Mouse (Mus musculus) layer of hippocampus, adult 11-12 months (tissue): ENCODE measurements at regions not wholly inside any gene's neighbourhood (a gene's known extent, or its start where the extent isn't known, plus 50 kb on each side); places are given as distances from the start of the nearest gene placed in this dataset.
"Not testable (repeated sequence)": the region's sequence is repeated elsewhere in the genome, so short reads cannot be mapped to it uniquely, and the experiment has no call there.

ENCODE experiments used
- DNase-seq: peaks from one replicate; pipeline ENCODE4 v3.0.0; 2022; ENCODE audit warnings: low spot score

GRCm38 (mm10) chr2:71597956-71598355 is 51.4 kb upstream of the Dlx2 start:
- no peak for DNase-seq

DNA sequence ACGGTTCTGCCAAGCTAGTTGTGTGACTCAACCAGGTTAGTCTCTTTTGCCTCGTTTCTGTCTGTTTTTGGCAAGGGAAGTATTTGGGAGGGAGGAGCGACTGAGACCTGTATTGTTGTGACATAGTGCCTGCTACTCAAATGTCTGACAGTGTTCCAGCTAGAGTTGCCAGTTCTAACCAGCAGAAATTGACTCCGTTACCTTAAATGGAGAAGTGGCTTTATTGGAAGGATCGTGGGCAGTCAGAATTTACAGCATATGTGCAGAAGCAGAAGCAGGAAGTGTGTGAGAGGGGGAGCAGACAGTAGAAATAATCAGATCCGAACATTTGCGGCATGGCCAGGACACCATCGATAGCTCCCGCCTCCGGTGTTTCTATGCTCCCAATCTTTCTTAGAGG is 51.8 kb upstream of the Dlx2 start:
- peak; percentile 52 for DNase-seq

GRCm38 (mm10) chr2:71598778-71599177 is 52.2 kb upstream of the Dlx2 start:
- peak; percentile 92 for DNase-seq

- no peak for DNase-seq
Measured at GRCm38 (mm10) chr2:71600213-71600612, 53.7 kb upstream of the Dlx2 start.

- no peak for DNase-seq
Measured at GRCm38 (mm10) chr2:71600999-71601398, 54.4 kb upstream of the Dlx2 start.

GRCm38 (mm10) chr2:71603796-71604195 is 57.2 kb upstream of the Dlx2 start:
- DNase-seq: not testable (repeated sequence)

GRCm38 (mm10) chr2:71605606-71606005 is 59.1 kb upstream of the Dlx2 start:
- no peak for DNase-seq

DNA sequence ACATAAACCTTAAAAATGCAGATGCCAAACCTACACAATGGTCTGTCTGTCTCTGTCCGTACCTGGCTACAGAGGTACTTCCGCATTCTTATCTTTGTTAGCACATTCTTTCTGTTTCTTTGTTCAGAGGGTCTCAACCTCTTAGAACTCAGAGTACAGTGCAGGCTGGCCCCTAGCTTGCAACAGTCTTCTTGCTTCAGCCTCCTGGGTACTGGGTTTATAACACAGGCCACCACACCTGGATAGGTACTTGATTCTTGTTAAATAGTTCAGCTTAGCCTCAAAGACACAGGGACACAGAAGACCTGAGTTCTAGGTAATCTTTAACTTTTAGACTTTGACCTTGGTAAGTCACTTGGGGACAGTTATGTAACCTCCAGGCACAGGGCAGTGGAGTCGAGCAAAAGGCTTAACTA is 60.5 kb upstream of the Dlx2 start:
- DNase-seq: no peak

DNA sequence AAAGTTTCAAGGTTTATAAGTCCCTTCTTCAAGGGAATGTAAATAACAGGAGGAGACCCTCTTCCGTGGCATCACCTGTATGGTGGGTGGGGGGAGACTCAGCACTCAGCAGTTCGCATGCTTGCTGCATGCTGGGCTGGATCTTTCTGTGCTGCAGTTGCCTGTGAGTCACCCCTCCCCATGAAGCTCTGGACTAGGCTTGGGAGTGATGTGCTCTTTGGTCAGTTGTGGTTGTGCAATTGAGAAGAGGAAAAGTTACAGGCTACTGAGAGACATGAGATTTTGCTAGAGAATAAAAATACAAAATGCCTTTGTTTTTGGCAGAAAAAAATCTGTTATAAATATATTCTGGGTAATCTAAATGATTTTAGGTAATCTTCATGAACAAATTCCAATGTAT is 66.7 kb upstream of the Dlx2 start:
- DNase-seq: no peak

DNA sequence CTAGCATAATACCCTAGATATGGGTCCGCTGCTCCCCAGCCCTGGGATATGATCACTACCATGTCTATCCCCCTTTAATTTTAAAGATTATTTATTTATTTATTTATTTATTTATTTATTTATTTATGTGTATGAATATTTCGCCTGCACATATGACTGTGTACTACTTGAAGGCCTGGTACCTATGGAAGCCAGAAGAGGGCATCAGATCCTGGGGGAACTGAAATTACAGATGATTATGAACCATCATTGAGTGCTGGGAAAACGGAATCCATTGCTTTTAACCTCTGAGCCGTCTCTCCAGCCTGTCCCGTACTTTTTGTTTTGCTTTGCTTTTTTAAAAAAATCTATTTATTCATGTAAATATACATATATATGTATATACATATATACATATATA is 70.0 kb upstream of the Dlx2 start:
- DNase-seq: no peak

DNA sequence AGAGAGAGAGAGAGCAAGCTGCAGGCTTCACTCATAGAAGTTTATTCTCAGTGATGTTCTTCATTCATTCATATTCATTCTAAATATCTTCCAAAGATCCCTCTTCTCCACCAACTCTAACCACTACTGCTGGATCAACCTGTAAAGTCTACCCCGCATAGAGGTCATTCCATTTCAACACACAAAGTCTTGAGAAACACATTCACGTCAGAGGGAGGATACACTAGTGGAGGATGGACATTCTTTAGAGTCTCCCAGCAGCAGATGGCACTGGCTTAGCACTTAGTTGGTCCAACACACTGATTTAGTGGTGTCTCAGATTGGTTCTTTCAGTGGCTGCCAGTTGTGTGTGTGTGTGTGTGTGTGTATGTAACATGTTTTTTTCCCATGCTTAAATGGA is 74.9 kb upstream of the Dlx2 start:
- no peak for DNase-seq

DNA sequence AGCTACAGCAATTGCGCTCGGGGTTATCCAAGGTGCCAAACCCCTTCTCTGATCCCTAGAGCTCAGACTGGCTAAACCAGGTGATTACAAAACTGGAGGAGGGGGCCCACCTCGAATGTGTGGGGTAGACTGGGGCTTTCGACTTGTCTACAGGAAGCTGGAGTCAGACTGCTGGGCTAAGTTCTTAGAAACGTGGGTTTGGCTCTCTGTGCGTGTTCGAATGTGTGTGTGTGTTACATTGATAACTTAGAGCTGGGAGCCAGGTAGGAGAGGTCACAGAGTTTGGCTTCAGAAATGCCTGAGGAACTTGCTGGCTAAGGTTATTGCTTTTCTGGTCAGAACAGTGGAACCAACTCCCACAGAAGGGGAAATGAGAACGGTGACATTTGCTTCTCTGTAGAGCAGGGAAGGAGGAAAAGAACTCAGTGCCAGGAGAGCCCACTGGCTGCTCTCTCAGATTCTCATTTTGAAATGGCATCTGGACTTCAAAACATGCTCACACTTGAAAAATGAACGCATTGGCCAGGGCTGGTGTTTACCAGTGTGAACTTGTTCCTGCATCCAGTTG is 76.1 kb upstream of the Dlx2 start:
- DNase-seq: no peak

GRCm38 (mm10) chr2:71623134-71623533 is 76.6 kb upstream of the Dlx2 start:
- no peak for DNase-seq

DNA sequence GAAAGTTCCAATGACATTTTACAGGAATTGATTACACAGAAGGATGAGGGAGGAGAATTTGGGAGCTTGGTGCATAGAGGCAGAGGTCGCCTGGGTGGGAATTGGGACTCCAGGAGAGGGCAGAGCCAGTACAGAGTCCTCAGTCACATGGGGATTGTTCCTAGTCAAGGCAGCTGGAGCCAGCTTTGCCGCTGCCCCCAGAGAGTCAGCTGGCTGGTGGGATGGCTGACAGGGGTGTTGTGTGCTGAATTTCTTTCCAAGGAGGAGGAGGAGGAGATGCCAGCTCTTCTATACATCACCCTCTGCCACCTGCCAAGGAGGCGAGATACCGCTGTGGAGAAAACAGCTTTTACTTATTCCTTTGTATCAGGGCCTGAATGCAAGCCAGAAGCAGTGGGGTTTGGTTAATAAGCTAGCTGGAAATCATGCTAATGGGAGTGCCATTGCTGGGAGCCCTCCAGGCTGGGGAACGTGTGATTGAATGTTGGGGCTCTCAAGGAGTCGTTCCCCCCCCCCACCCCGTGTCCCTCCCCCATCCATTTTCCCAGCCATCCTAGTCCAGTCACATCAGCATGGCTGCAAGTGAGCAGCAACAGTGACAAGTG is 78.8 kb upstream of the Dlx2 start:
- peak; percentile 22 for DNase-seq

GRCm38 (mm10) chr2:71626404-71626803 is 79.8 kb upstream of the Dlx2 start:
- no peak for DNase-seq

DNA sequence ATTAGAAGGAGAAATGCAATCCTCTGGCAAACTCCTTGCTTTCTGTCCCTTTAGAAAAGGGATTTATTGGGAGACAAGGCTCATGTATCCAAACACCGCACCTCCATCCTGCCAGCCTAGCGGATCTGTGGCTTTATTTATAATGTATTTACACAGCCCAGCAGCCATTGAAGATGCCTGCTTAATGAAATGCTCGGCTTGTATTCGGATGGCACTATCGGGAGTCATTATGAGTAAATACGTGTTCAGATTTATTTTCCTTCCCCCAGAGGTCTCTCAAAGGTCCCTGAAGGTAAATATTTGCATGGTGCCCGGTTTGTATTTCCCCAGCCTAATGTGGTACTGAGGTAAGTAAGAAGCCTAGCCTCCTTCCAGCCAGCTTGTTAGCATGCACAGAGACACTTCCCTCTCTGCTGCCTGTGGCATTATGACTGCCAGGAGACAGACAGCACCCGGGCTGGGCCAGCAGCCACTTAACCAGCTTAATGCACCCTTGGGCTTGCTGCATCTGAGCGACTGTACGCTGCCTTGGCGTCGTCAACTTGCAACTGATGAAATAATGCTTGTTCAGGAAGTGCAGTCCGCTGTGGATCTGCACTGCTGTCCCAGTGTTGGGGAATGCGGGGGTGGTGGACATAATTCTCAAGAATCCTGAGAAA is 80.7 kb upstream of the Dlx2 start:
- peak; percentile 45 for DNase-seq

- no peak for DNase-seq
Measured at GRCm38 (mm10) chr2:71628821-71629220, 82.3 kb upstream of the Dlx2 start.

- DNase-seq: peak; percentile 42
Measured at GRCm38 (mm10) chr2:71629301-71630142, 83.0 kb upstream of the Dlx2 start.

- DNase-seq: no peak
Measured at GRCm38 (mm10) chr2:71630143-71630463, 83.5 kb upstream of the Dlx2 start.

GRCm38 (mm10) chr2:71633471-71633870 is 86.9 kb upstream of the Dlx2 start:
- no peak for DNase-seq

- no peak for DNase-seq
Measured at GRCm38 (mm10) chr2:71634471-71634870, 87.9 kb upstream of the Dlx2 start.

DNA sequence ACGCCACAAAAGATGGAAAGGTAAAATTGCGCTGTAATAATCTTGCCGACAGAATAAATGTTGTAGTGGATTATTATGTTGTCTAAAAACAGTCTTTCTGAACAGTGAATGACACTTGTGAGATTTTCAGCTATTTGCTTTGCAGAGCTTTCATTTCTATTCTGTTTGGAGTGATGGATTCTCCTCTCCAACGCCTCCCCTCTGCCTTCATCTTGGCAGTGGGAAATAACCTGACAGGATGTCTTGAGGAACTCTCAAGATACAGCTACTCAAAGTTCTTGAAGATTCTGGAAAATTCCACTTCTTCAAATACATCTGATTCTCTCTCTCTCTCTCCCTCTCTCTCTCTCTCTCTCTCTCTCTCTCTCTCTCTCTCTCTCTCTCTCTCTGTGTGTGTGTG is 89.6 kb upstream of the Dlx2 start:
- DNase-seq: no peak

DNA sequence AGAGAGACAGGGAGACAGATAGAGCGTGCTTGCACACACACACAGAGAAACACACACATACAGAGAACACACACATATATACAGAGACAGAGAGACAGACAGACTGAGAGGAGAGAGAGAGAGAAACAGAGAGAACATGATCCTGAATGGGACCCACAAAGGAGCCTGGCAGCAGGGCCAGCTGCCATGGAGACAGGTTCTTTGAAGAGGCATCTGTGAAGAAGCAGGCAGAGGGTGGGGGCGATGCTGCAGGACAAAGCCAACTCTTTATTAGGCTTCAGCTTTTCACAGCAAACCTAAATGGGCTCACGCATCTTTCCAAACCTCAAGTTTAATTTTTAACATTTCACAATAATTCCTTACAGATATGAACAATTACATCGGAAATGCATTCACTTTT is 90.0 kb upstream of the Dlx2 start:
- DNase-seq: no peak
